Mouse (Mus musculus) neural tube, embryonic 12.5 days (tissue): Measurements from ENCODE around the gene Fgfr1op. TPM values are rescaled to one million over a fixed set of nuclear protein-coding genes. Genes with fewer than 3 reads are reported as not detected.
"Not testable (repeated sequence)": the region's sequence is repeated elsewhere in the genome, so short reads cannot be mapped to it uniquely, and the experiment has no call there.

Experiments used
- ATAC-seq: fragments of 200-750 bp; cut with Nextera tagmentation; 2 replicates; pipeline ENCODE4 v1.8.0; 2017; ENCODE audit warnings: low read depth, mild to moderate bottlenecking, moderate TSS enrichment, moderate library complexity; ENCODE audit not compliant: low FRiP score
- H3K27ac ChIP-seq: fragments of 300-500 bp; sonication (generic); 2 replicates; pipeline ENCODE4 v1.5.1; 2016
- H3K27me3 ChIP-seq: fragments of 300-500 bp; sonication (generic); replicated peaks from 2 replicates; pipeline ENCODE4 v1.6.1; 2016; ENCODE audit warnings: mild to moderate bottlenecking
- H3K36me3 ChIP-seq: fragments of 300-500 bp; sonication (generic); 2 replicates; pipeline ENCODE4 v1.6.1; 2016; ENCODE audit warnings: mild to moderate bottlenecking
- H3K4me1 ChIP-seq: fragments of 300-500 bp; sonication (generic); 2 replicates; pipeline ENCODE4 v1.6.1; 2016
- H3K4me2 ChIP-seq: fragments of 300-500 bp; sonication (generic); replicated peaks from 2 replicates; pipeline ENCODE4 v1.6.1; 2016; ENCODE audit warnings: mild to moderate bottlenecking
- H3K4me3 ChIP-seq: fragments of 300-500 bp; sonication (generic); 2 replicates; pipeline ENCODE4 v1.5.1; 2016
- H3K9ac ChIP-seq: fragments of 300-500 bp; sonication (generic); 2 replicates; pipeline ENCODE4 v1.6.1; 2016; ENCODE audit warnings: mild to moderate bottlenecking
- H3K9me3 ChIP-seq: fragments of 300-500 bp; sonication (generic); 2 replicates; pipeline ENCODE4 v1.6.1; 2016; ENCODE audit warnings: mild to moderate bottlenecking
- WGBS: fragments of 180-500 bp; shearing (Covaris S2); methylation state at CpG from one replicate; pipeline ENCODE4 v1.1.7; 2016; 5-methylcytosine and 5-hydroxymethylcytosine counted together
- polyA plus RNA-seq: library from polyadenylated mRNA; unstranded; fragments of >200 nt; fragmentation: Nextera tagmentation; extraction: Ambion mirVana; gene quantifications from 2 replicates; pipeline ENCODE4 v1.2.1, GENCODE M21; 2016

Fgfr1op gene
- polyA plus RNA-seq, 1 experiment from 2014 or later = 37.2 TPM

DNA sequence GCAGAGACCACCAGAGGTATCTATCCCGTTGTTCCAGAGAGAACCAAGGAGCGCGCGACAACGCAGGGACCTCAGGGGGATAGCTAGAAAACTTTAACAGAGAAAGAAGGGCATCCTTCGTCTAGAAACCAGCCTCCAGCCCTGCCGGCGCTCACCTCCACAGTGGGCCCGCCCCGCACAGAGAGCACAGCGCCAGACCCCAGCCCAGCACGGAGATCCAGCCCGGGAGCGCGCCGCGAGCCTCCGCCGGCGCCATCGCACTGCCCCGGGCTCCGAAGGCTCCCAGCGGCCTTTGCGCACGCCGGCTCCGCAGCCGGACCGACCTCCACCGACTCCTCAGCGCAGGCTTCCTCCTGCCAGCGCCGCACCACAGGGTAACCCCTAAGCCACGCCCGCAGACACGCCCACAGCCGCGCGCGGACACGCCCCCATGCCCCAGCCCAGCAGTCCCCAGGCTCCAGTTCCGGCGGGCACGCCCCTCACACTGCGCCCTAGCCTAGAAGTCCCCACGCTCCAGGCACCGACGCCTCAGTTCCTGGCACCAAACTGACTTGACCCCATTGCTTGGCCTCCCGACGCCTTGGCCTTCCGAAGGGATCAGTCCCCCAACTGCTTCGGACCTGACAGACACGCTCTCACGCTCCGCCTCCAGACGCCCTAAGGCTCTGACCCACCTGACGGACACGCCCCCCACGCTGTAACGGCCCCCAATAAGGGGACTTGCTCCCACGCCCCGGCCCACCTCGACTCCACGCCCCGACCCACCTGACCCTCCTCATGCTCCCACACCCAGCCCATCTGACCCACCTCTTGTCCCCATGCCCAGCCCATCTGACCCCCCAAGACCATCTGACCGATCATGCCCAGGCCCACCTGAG is 17.6 kb upstream of the Fgfr1op start, which contains the start of the genes Gm49673 and Rnaset2a:
Gm49673 (minus strand) TSS at position 350 of the 878 bp plus-strand sequence.
Rnaset2a (minus strand) TSS at position 659 of the 878 bp plus-strand sequence.
- not testable (repeated sequence) for H3K27me3 ChIP-seq, H3K27ac ChIP-seq, H3K4me1 ChIP-seq, H3K9me3 ChIP-seq, H3K36me3 ChIP-seq
- Histone ChIP-seq H3K9ac (peak within 1 kb of the TSS; percentile 53), H3K4me3 (peak within 1 kb of the TSS; percentile 46), H3K4me2 (peak within 1 kb of the TSS; percentile 57)
- ATAC-seq = peak; percentile 98
- WGBS = 1% methylated on average over 46 of the region's 67 CpGs

DNA sequence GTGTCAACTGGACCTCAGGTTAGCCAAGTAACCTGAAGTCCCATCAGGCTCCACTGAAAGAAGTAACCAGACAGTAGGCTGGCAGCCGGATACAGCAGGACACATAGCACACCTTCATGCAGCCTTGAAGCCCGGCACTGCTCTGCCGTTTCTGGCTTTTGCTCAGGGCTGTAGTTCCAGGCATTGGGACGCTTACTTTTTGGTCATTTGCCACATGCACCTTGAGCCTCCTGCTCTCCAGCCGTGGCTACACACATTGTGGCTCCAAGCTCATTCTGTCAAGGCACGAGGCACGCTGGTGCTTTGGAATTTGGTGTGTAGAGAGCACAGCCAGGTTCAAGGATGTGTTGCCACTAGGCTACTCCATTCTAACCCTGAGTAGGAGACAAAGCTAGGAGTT is 10.3 kb upstream of the Fgfr1op start:
- not testable (repeated sequence) for ATAC-seq, H3K9ac ChIP-seq, H3K36me3 ChIP-seq, H3K4me3 ChIP-seq, H3K9me3 ChIP-seq, H3K4me1 ChIP-seq, H3K27ac ChIP-seq, H3K27me3 ChIP-seq, H3K4me2 ChIP-seq
- 89% methylated on average over 7 of the region's 7 CpGs for WGBS

DNA sequence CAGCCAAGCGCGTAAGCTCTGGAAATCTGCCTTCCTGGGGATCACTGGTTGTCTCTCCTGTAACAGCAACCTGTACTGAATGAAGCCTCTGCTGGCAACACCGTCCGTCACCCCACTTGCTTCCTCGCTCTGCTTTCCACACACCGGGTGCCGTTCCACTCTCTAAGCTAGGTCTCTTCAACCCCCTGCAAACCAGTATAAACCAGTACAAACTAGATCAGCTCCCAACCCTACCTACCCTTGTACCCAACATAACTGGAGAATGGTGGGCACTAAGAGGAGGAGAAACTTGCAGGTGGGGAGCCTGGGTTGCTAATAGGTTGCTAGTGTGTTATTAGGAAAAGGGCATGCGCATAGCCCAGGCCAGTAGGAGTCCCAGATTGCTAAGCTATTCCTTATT is 9.3 kb upstream of the Fgfr1op start:
- not testable (repeated sequence) for H3K9me3 ChIP-seq, H3K27me3 ChIP-seq, H3K4me2 ChIP-seq, H3K4me1 ChIP-seq, ATAC-seq, H3K27ac ChIP-seq, H3K9ac ChIP-seq, H3K36me3 ChIP-seq, H3K4me3 ChIP-seq
- WGBS = 86% methylated on average over 1 of the region's 8 CpGs

DNA sequence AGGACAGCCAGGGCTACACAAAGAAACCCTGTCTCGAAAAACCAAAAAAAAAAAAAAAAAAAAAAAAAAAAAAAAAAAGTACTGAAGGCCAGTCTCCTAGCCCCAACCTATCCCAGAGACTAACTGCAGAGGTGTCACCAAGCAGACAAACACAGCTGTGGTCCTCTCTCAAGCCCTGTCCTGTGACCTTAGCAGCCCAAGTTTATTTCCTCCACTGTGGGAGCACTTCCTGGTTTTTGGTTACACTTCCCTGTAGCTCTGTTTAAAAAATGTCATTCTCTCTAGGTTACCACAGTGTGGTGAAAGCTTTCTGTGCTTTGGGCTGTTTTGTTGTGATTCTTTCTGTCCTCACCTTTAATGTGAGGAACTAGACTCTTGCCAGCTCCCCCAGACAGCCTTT is 6.7 kb upstream of the Fgfr1op start:
- not testable (repeated sequence) for H3K4me2 ChIP-seq, H3K9me3 ChIP-seq, H3K4me1 ChIP-seq, H3K4me3 ChIP-seq, H3K9ac ChIP-seq, ATAC-seq, H3K27ac ChIP-seq, H3K27me3 ChIP-seq, H3K36me3 ChIP-seq
- WGBS = no CpG with 5 or more reads among the region's 1 CpGs

DNA sequence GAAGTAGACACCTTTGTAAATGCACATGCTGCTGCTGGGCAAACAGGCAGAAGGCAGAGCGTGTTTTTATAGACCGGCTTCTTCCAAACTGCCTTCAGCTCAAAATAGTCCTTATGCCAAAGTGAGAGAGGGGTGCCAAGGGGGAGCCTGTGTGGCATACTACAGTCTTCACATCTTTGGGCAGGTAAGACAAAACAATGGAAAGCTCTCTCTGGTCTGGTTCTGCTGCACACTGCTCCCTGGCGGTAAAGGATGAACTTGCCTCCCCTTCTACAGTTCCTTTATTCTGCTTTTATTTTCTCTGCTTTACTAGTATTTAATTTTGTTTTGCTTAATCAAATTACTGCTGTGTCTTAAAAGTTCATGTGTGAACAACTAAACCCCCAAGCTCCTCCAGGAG is 4.3 kb upstream of the Fgfr1op start:
- not testable (repeated sequence) for H3K27me3 ChIP-seq, H3K9ac ChIP-seq, H3K4me2 ChIP-seq, H3K4me3 ChIP-seq, ATAC-seq, H3K36me3 ChIP-seq, H3K9me3 ChIP-seq, H3K27ac ChIP-seq, H3K4me1 ChIP-seq
- whole genome bisulfite sequencing = 63% methylated on average over 3 of the region's 3 CpGs

DNA sequence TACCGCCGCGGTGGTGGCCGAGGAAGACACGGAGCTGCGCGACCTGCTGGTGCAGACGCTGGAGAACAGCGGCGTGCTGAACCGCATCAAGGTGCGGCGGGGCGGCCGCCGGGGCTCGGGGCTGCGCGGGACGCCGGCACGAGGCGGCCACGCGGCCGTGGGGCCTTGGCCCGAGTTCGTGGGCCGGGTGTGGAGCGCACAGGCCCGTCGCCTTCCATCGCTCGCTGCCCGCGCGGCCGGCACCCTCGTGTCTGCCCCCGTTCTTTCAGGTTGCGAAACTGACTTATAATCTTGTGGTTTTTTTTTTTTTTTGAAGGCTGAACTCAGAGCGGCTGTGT is 276 bp downstream of the Fgfr1op start:
- not testable (repeated sequence) for H3K27me3 ChIP-seq, H3K27ac ChIP-seq, ATAC-seq, H3K4me1 ChIP-seq, H3K9me3 ChIP-seq
- H3K9ac ChIP-seq = peak overlapping the region; percentile 60
- H3K36me3 ChIP-seq = peaks cover 11% of the 10 kb centered on the region
- under 1% methylated on average over 38 of the region's 42 CpGs for WGBS
- H3K4me2 ChIP-seq = peak overlapping the region; percentile 49
- peak overlapping the region; percentile 55 for H3K4me3 ChIP-seq

DNA sequence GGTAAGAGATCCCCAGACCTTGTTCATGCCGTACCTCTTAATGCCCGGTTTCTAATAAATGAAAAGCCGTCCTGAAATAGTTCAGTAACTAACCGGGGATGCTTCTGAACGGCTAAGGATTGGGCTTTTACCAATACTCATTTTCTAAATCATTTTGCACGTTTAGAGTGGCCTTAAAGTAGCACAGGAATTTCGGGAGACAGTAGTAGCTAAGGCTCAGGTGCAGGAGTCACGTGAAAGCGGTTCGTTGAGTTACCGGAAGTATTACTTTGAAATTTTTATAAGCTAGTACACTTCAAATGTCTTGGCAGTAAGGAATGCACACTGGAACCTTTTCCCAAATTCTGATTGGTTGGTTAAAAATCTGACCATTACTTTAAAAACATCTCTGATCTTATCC is 676 bp downstream of the Fgfr1op start:
- H3K27me3 ChIP-seq, H3K9ac ChIP-seq, H3K27ac ChIP-seq, ATAC-seq, H3K4me1 ChIP-seq, H3K9me3 ChIP-seq: not testable (repeated sequence)
- peak overlapping the region; percentile 55 for H3K4me3 ChIP-seq
- peak overlapping the region; percentile 49 for H3K4me2 ChIP-seq
- H3K36me3 ChIP-seq = peaks cover 14% of the 10 kb centered on the region
- 2% methylated on average over 11 of the region's 11 CpGs for WGBS

DNA sequence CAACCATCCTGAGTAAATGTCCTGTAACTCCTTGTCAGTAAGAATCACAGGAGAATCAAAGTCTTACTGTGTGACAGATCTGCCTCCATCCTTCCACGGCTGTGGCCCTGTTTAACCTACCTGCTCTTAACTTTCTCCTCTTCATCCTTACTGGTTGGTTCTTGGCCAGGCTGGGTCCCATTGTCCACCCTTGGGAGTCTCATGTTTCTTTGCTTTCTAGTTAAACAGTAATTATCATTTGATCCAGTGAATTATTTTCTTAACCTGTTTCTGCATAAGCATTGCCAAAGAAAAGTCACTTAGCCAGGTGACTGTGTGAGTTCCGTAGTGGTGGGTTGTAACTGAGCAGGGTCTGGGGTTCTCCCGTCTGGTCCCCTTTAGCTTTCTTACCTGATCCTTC is 1.2 kb downstream of the Fgfr1op start:
- Histone ChIP-seq H3K4me2 (peak overlapping the region; percentile 49), H3K36me3 (peaks cover 16% of the 10 kb centered on the region), H3K4me3 (0 out of 2 replicates have a peak overlapping the region, but pooled peaks have one; percentile 55)
- H3K9me3 ChIP-seq, ATAC-seq, H3K27me3 ChIP-seq, H3K27ac ChIP-seq, H3K4me1 ChIP-seq, H3K9ac ChIP-seq: not testable (repeated sequence)
- WGBS = 63% methylated on average over 2 of the region's 3 CpGs

DNA sequence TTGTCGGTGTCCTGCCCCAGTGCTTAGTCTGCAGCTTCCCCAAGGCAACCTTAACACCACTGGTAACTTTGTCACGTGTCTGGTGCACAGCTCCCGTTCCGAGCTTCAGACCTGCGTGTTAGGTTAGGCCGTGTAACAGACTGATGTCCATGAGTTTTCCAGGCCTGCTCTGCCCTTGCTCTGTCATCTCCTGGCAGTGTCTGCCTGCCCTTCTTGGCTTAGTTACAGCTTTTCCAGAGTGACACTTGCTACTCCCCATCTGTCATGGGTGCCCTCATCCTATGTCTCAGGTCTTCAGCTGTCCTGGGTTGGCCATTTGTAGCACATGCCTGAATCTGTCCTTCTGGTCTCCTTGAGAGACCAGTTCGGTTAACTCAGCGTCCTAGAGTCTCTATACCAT is 2.1 kb downstream of the Fgfr1op start:
- not testable (repeated sequence) for H3K4me2 ChIP-seq, H3K4me3 ChIP-seq, H3K27me3 ChIP-seq, H3K27ac ChIP-seq, H3K9me3 ChIP-seq, ATAC-seq, H3K9ac ChIP-seq, H3K4me1 ChIP-seq
- H3K36me3 ChIP-seq = peaks cover 25% of the 10 kb centered on the region
- 95% methylated on average over 7 of the region's 8 CpGs for WGBS

DNA sequence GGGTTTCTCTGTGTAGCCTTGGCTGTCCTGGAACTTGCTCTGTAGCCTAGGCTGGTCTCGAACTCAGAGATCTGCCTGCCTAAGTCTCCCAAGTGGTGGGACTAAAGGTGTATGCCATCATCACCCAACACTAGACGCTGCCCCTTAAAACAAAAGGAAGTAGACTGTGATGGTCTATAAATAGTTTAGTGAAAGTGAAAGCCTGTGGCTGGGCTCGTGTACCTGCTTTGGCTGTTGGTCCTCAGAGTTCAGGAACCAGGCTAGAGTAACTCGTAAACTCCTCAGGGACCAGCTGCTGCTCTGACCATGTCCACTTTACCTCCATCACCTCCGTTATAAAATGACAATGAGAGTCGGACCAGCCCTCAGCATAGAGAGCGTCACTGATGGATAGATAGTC is 5.0 kb downstream of the Fgfr1op start:
- H3K27me3 ChIP-seq = no peaks in the 10 kb centered on the region
- 88% methylated on average over 7 of the region's 7 CpGs for WGBS
- H3K36me3 ChIP-seq = peaks cover 46% of the 10 kb centered on the region
- no peak for ATAC-seq
- H3K4me3 ChIP-seq = no peak overlapping the region
- no peak overlapping the region for H3K9ac ChIP-seq
- no peak overlapping the region for H3K4me2 ChIP-seq
- no peak overlapping the region for H3K27ac ChIP-seq
- H3K9me3 ChIP-seq = no peaks in the 10 kb centered on the region
- no peaks in the 10 kb centered on the region for H3K4me1 ChIP-seq

DNA sequence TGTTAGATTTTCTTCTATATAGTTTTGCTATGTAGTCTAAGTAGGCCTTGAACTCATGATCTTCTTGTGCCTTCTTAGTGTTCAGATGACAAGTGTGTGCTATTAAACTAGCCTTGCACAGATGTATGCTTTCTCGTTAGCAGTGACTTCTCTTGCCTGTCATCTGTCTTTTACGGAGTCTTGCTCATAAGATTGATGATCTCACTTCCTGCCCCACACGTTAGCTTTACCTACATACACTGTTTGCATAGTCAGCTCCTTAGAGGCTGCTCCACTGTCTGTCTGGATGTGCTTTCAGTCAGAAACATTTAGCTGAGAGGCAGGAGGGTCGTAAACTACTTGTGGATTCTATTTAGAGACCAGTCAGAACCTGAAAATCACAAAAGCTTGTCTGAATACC is 5.8 kb downstream of the Fgfr1op start:
- no peak overlapping the region for H3K4me2 ChIP-seq
- H3K27ac ChIP-seq = no peak overlapping the region
- H3K36me3 ChIP-seq = peaks cover 54% of the 10 kb centered on the region
- no peaks in the 10 kb centered on the region for H3K4me1 ChIP-seq
- H3K27me3 ChIP-seq = no peaks in the 10 kb centered on the region
- WGBS = 64% methylated on average over 4 of the region's 4 CpGs
- H3K9ac ChIP-seq = no peak overlapping the region
- no peaks in the 10 kb centered on the region for H3K9me3 ChIP-seq
- H3K4me3 ChIP-seq = no peak overlapping the region
- ATAC-seq = no peak

DNA sequence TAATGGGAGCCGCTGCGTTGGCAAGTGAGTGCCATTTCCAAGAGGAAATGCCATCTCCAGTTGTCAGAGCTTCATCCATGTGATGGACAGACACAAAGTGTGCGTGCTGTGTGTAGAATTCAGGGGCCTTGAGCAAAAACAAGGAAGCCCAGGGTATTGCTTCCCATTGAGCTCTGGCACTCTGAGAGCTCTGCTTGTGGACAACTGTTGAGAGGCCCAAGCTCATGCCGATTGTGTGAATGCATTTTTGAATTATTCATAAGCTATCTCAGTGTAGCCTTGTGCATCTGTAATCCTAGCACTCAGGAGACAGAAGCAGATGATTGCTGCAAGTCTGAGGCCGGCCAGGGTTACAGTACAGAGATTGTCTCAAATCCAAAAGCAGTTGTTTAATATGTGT is 11.8 kb downstream of the Fgfr1op start:
- Histone ChIP-seq H3K4me1 (no peaks in the 10 kb centered on the region), H3K27ac (no peak overlapping the region), H3K4me2 (no peak overlapping the region), H3K9ac (no peak overlapping the region), H3K4me3 (no peak overlapping the region), H3K9me3 (no peaks in the 10 kb centered on the region), H3K36me3 (peaks cover 60% of the 10 kb centered on the region), H3K27me3 (no peaks in the 10 kb centered on the region)
- no peak for ATAC-seq
- WGBS = 72% methylated on average over 5 of the region's 5 CpGs

DNA sequence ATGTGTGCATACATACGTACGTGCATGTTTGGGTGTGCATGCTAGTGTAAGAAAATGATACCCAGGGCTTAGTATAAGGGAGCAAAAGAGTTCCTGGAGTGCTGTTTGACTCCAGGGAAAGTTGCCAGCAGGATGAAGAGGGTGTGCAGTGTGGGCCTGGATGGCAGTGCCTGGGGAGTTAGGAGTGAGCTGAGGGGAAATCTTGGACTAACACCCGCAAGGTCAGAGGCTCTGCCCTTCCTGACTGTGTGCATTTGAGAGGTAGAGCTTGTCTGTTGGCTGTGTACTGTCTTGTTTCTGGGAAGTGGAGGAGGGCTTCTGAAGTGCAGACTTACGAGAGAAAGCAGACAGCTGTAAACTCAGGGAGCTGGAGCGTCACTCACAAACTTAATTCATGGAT is 18.5 kb downstream of the Fgfr1op start:
- Histone ChIP-seq H3K4me2 (no peak overlapping the region), H3K9ac (no peak overlapping the region), H3K9me3 (no peaks in the 10 kb centered on the region), H3K4me1 (no peaks in the 10 kb centered on the region), H3K4me3 (no peak overlapping the region), H3K27ac (no peak overlapping the region), H3K36me3 (peaks cover 69% of the 10 kb centered on the region), H3K27me3 (no peaks in the 10 kb centered on the region)
- WGBS = 83% methylated on average over 5 of the region's 5 CpGs
- no peak for ATAC-seq
